Mouse (Mus musculus): ENCODE data around the gene Mbd3. TPM values are rescaled to one million over a fixed set of nuclear protein-coding genes. Genes with fewer than 3 reads are reported as not detected.

Mbd3 gene
- polyA plus RNA-seq, 1 experiment from 2014 or later, result 171 TPM

GRCm38 (mm10) chr10:80419419-80419818 is 20.1 kb upstream of the Mbd3 start:
- Histone ChIP-seq H3K36me3 (ENCODE audit: control insufficient read depth, insufficient read depth, low read length) (peaks cover 66% of the 10 kb centered on the region), H3K27me3 (ENCODE audit: control insufficient read depth, insufficient read depth, low read length) (no peaks in the 10 kb centered on the region), H3K9ac (ENCODE audit: low read depth, low read length) (no peak overlapping the region), H3K4me2 (no peak overlapping the region), H3K27ac (ENCODE audit: low read depth, low read length) (no peak overlapping the region), H3K4me3 (ENCODE audit: low read depth, low read length) (no peak overlapping the region), H3K9me3 (replicated peaks; ENCODE audit: control insufficient read depth, low read length) (no peaks in the 10 kb centered on the region), H3K4me1 (ENCODE audit: control insufficient read depth, insufficient read depth, low read length) (peaks cover 12% of the 10 kb centered on the region)
- WGBS (ENCODE audit: insufficient replicate concordance), result 85% methylated on average over 8 of the region's 8 CpGs
- no peak for ATAC-seq (replicated peaks; ENCODE audit: insufficient number of reproducible peaks, low FRiP score, low TSS enrichment)

- peaks cover 73% of the 10 kb centered on the region for H3K36me3 ChIP-seq (ENCODE audit: control insufficient read depth, insufficient read depth, low read length)
- ATAC-seq (replicated peaks; ENCODE audit: insufficient number of reproducible peaks, low FRiP score, low TSS enrichment), result no peak
- no peak overlapping the region for H3K4me3 ChIP-seq (ENCODE audit: low read depth, low read length)
- H3K4me1 ChIP-seq (ENCODE audit: control insufficient read depth, insufficient read depth, low read length), result peaks cover 12% of the 10 kb centered on the region
- no peaks in the 10 kb centered on the region for H3K27me3 ChIP-seq (ENCODE audit: control insufficient read depth, insufficient read depth, low read length)
- 77% methylated on average over 3 of the region's 3 CpGs for WGBS (ENCODE audit: insufficient replicate concordance)
- H3K9me3 ChIP-seq (replicated peaks; ENCODE audit: control insufficient read depth, low read length), result no peaks in the 10 kb centered on the region
- H3K27ac ChIP-seq (ENCODE audit: low read depth, low read length), result no peak overlapping the region
- no peak overlapping the region for H3K4me2 ChIP-seq
- H3K9ac ChIP-seq (ENCODE audit: low read depth, low read length), result no peak overlapping the region
Observed at GRCm38 (mm10) chr10:80418311-80418710, 19.0 kb upstream of the Mbd3 start.

- H3K9ac ChIP-seq (ENCODE audit: low read depth, low read length), result no peak overlapping the region
- H3K36me3 ChIP-seq (ENCODE audit: control insufficient read depth, insufficient read depth, low read length), result peaks cover 78% of the 10 kb centered on the region
- H3K4me3 ChIP-seq (ENCODE audit: low read depth, low read length), result no peak overlapping the region
- no peaks in the 10 kb centered on the region for H3K27me3 ChIP-seq (ENCODE audit: control insufficient read depth, insufficient read depth, low read length)
- H3K9me3 ChIP-seq (replicated peaks; ENCODE audit: control insufficient read depth, low read length), result no peaks in the 10 kb centered on the region
- H3K4me1 ChIP-seq (ENCODE audit: control insufficient read depth, insufficient read depth, low read length), result peaks cover 12% of the 10 kb centered on the region
- no peak overlapping the region for H3K4me2 ChIP-seq
- no peak for ATAC-seq (replicated peaks; ENCODE audit: insufficient number of reproducible peaks, low FRiP score, low TSS enrichment)
- WGBS (ENCODE audit: insufficient replicate concordance), result 89% methylated on average over 1 of the region's 1 CpGs
- no peak overlapping the region for H3K27ac ChIP-seq (ENCODE audit: low read depth, low read length)
Observed at GRCm38 (mm10) chr10:80417841-80418240, 18.5 kb upstream of the Mbd3 start.

GRCm38 (mm10) chr10:80417371-80417770 is 18.0 kb upstream of the Mbd3 start:
- WGBS (ENCODE audit: insufficient replicate concordance), result 91% methylated on average over 10 of the region's 10 CpGs
- Histone ChIP-seq H3K36me3 (ENCODE audit: control insufficient read depth, insufficient read depth, low read length) (peaks cover 83% of the 10 kb centered on the region), H3K9ac (ENCODE audit: low read depth, low read length) (no peak overlapping the region), H3K27ac (ENCODE audit: low read depth, low read length) (no peak overlapping the region), H3K27me3 (ENCODE audit: control insufficient read depth, insufficient read depth, low read length) (no peaks in the 10 kb centered on the region), H3K9me3 (replicated peaks; ENCODE audit: control insufficient read depth, low read length) (no peaks in the 10 kb centered on the region), H3K4me3 (ENCODE audit: low read depth, low read length) (no peak overlapping the region), H3K4me2 (no peak overlapping the region), H3K4me1 (ENCODE audit: control insufficient read depth, insufficient read depth, low read length) (peaks cover 11% of the 10 kb centered on the region)
- no peak for ATAC-seq (replicated peaks; ENCODE audit: insufficient number of reproducible peaks, low FRiP score, low TSS enrichment)

- peaks cover 91% of the 10 kb centered on the region for H3K36me3 ChIP-seq (ENCODE audit: control insufficient read depth, insufficient read depth, low read length)
- H3K27ac ChIP-seq (ENCODE audit: low read depth, low read length), result no peak overlapping the region
- no peak for ATAC-seq (replicated peaks; ENCODE audit: insufficient number of reproducible peaks, low FRiP score, low TSS enrichment)
- no peaks in the 10 kb centered on the region for H3K27me3 ChIP-seq (ENCODE audit: control insufficient read depth, insufficient read depth, low read length)
- H3K9ac ChIP-seq (ENCODE audit: low read depth, low read length), result no peak overlapping the region
- peaks cover 9% of the 10 kb centered on the region for H3K4me1 ChIP-seq (ENCODE audit: control insufficient read depth, insufficient read depth, low read length)
- H3K9me3 ChIP-seq (replicated peaks; ENCODE audit: control insufficient read depth, low read length), result no peaks in the 10 kb centered on the region
- H3K4me3 ChIP-seq (ENCODE audit: low read depth, low read length), result no peak overlapping the region
- WGBS (ENCODE audit: insufficient replicate concordance), result 88% methylated on average over 7 of the region's 7 CpGs
- no peak overlapping the region for H3K4me2 ChIP-seq
Observed at GRCm38 (mm10) chr10:80415566-80415965, 16.2 kb upstream of the Mbd3 start.

- Histone ChIP-seq H3K4me3 (ENCODE audit: low read depth, low read length) (no peak overlapping the region), H3K27me3 (ENCODE audit: control insufficient read depth, insufficient read depth, low read length) (no peaks in the 10 kb centered on the region), H3K9me3 (replicated peaks; ENCODE audit: control insufficient read depth, low read length) (no peaks in the 10 kb centered on the region), H3K36me3 (ENCODE audit: control insufficient read depth, insufficient read depth, low read length) (peaks cover 72% of the 10 kb centered on the region), H3K9ac (ENCODE audit: low read depth, low read length) (no peak overlapping the region), H3K4me1 (ENCODE audit: control insufficient read depth, insufficient read depth, low read length) (no peaks in the 10 kb centered on the region), H3K4me2 (no peak overlapping the region), H3K27ac (ENCODE audit: low read depth, low read length) (no peak overlapping the region)
- no peak for ATAC-seq (replicated peaks; ENCODE audit: insufficient number of reproducible peaks, low FRiP score, low TSS enrichment)
- WGBS (ENCODE audit: insufficient replicate concordance), result 90% methylated on average over 43 of the region's 44 CpGs
Observed at GRCm38 (mm10) chr10:80412656-80413541, 13.5 kb upstream of the Mbd3 start.

- H3K36me3 ChIP-seq (ENCODE audit: control insufficient read depth, insufficient read depth, low read length), result peaks cover 38% of the 10 kb centered on the region
- H3K27ac ChIP-seq (ENCODE audit: low read depth, low read length), result 0 out of 2 replicates have a peak overlapping the region, but pooled peaks have one; percentile 73
Observed at GRCm38 (mm10) chr10:80407924-80408323, 8.6 kb upstream of the Mbd3 start.

GRCm38 (mm10) chr10:80406684-80407501 is 7.5 kb upstream of the Mbd3 start, which contains the start of gene Uqcr11:
Gene Uqcr11 (minus strand): TSS chr10:80406830.
- H3K9ac ChIP-seq (ENCODE audit: low read depth, low read length), result peak within 1 kb of the TSS; percentile 86
- H3K4me3 ChIP-seq (ENCODE audit: low read depth, low read length), result peak within 1 kb of the TSS; percentile 77
- H3K4me2 ChIP-seq, result peak within 1 kb of the TSS; percentile 94
- no peaks in the 10 kb centered on the region for H3K27me3 ChIP-seq (ENCODE audit: control insufficient read depth, insufficient read depth, low read length)
- ATAC-seq (replicated peaks; ENCODE audit: insufficient number of reproducible peaks, low FRiP score, low TSS enrichment), result peak; percentile 69
- H3K4me1 ChIP-seq (ENCODE audit: control insufficient read depth, insufficient read depth, low read length), result peaks cover 19% of the 10 kb centered on the region
- no peaks in the 10 kb centered on the region for H3K9me3 ChIP-seq (replicated peaks; ENCODE audit: control insufficient read depth, low read length)
- peaks cover 36% of the 10 kb centered on the region for H3K36me3 ChIP-seq (ENCODE audit: control insufficient read depth, insufficient read depth, low read length)
- H3K27ac ChIP-seq (ENCODE audit: low read depth, low read length), result peak within 1 kb of the TSS; percentile 73
- WGBS (ENCODE audit: insufficient replicate concordance), result under 1% methylated on average over 27 of the region's 27 CpGs

More at GRCm38 (mm10) chr10:80407924-80408323, 8.6 kb upstream of the Mbd3 start:
- Histone ChIP-seq H3K4me3 (ENCODE audit: low read depth, low read length) (no peak overlapping the region), H3K4me1 (ENCODE audit: control insufficient read depth, insufficient read depth, low read length) (peaks cover 19% of the 10 kb centered on the region), H3K27me3 (ENCODE audit: control insufficient read depth, insufficient read depth, low read length) (no peaks in the 10 kb centered on the region), H3K9ac (ENCODE audit: low read depth, low read length) (no peak overlapping the region), H3K4me2 (no peak overlapping the region; the same call in 1 of the 2 replicates), H3K9me3 (replicated peaks; ENCODE audit: control insufficient read depth, low read length) (no peaks in the 10 kb centered on the region)
- ATAC-seq (replicated peaks; ENCODE audit: insufficient number of reproducible peaks, low FRiP score, low TSS enrichment), result no peak
- 57% methylated on average over 4 of the region's 4 CpGs for WGBS (ENCODE audit: insufficient replicate concordance)

All from heart, embryonic 11.5 days (tissue).